Mouse (Mus musculus) macrophage (primary cell): ENCODE data around the gene Foxp1. TPM values are rescaled to one million over a fixed set of nuclear protein-coding genes. Genes with fewer than 3 reads are reported as not detected.

Source experiments
- H3K27ac ChIP-seq: fragments of 350-480 bp; formaldehyde crosslinking; 2 replicates; pipeline ENCODE4 v1.9.0; 2021
- H3K36me3 ChIP-seq: fragments of 350-480 bp; formaldehyde crosslinking; 2 replicates; pipeline ENCODE4 v1.9.0; 2021; ENCODE audit errors: inconsistent target
- H3K4me3 ChIP-seq: fragments of 350-480 bp; formaldehyde crosslinking; 2 replicates; pipeline ENCODE4 v1.9.0; 2021; ENCODE audit errors: inconsistent target
- H3K79me2 ChIP-seq: fragments of 350-480 bp; formaldehyde crosslinking; 2 replicates; pipeline ENCODE4 v1.9.0; 2021; ENCODE audit errors: inconsistent target
- WGBS: methylation state at CpG from one replicate; pipeline ENCODE4 v1.1.7; 2026; ENCODE audit warnings: inconsistent platforms; ENCODE audit not compliant: missing documents; 5-methylcytosine and 5-hydroxymethylcytosine counted together
- polyA plus RNA-seq: library from polyadenylated mRNA; stranded (reverse); fragments of 250-400 nt; gene quantifications from 3 replicates; pipeline ENCODE4 v1.2.4, GENCODE M21; 2018; ENCODE audit warnings: inconsistent platforms

The Foxp1 gene
- polyA plus RNA-seq, 1 experiment from 2014 or later, result 38.9 TPM

- no peak overlapping the region for H3K27ac ChIP-seq
- no peaks in the 10 kb centered on the region for H3K79me2 ChIP-seq
- 96% methylated on average over 7 of the region's 7 CpGs for WGBS
- H3K4me3 ChIP-seq, result no peak overlapping the region
- no peaks in the 10 kb centered on the region for H3K36me3 ChIP-seq
Measured at GRCm38 (mm10) chr6:99344966-99345365, 177.6 kb downstream of the Foxp1 start.

- Histone ChIP-seq H3K79me2 (no peaks in the 10 kb centered on the region), H3K4me3 (no peak overlapping the region), H3K36me3 (no peaks in the 10 kb centered on the region), H3K27ac (0 out of 2 replicates have a peak overlapping the region, but pooled peaks have one; percentile 12)
- WGBS, result 93% methylated on average over 3 of the region's 3 CpGs
Measured at GRCm38 (mm10) chr6:99344357-99344756, 178.2 kb downstream of the Foxp1 start.

GRCm38 (mm10) chr6:99343815-99344214 is 178.7 kb downstream of the Foxp1 start:
- no peaks in the 10 kb centered on the region for H3K79me2 ChIP-seq
- no peak overlapping the region for H3K4me3 ChIP-seq
- peak overlapping the region; percentile 27; the same call in 1 of the 2 replicates for H3K27ac ChIP-seq
- WGBS, result 29% methylated on average over 3 of the region's 3 CpGs
- H3K36me3 ChIP-seq, result no peaks in the 10 kb centered on the region

- Histone ChIP-seq H3K27ac (no peak overlapping the region), H3K36me3 (no peaks in the 10 kb centered on the region), H3K79me2 (no peaks in the 10 kb centered on the region), H3K4me3 (no peak overlapping the region)
- WGBS, result 74% methylated on average over 3 of the region's 3 CpGs
Measured at GRCm38 (mm10) chr6:99342416-99342815, 180.1 kb downstream of the Foxp1 start.

- WGBS, result 93% methylated on average over 4 of the region's 4 CpGs
Measured at GRCm38 (mm10) chr6:99340902-99341301, 181.6 kb downstream of the Foxp1 start.

GRCm38 (mm10) chr6:99339986-99340721 is 182.4 kb downstream of the Foxp1 start:
- Histone ChIP-seq H3K4me3 (no peak overlapping the region), H3K27ac (peak overlapping the region; percentile 48), H3K79me2 (no peaks in the 10 kb centered on the region), H3K36me3 (no peaks in the 10 kb centered on the region)
- WGBS, result 86% methylated on average over 10 of the region's 10 CpGs

More at GRCm38 (mm10) chr6:99340902-99341301, 181.6 kb downstream of the Foxp1 start:
- Histone ChIP-seq H3K4me3 (no peak overlapping the region), H3K36me3 (no peaks in the 10 kb centered on the region), H3K79me2 (no peaks in the 10 kb centered on the region), H3K27ac (no peak overlapping the region)

- WGBS, result 15% methylated on average over 5 of the region's 5 CpGs
Measured at GRCm38 (mm10) chr6:99339343-99339620, 183.2 kb downstream of the Foxp1 start.

GRCm38 (mm10) chr6:99338593-99339342 is 183.8 kb downstream of the Foxp1 start:
- Histone ChIP-seq H3K36me3 (no peaks in the 10 kb centered on the region), H3K79me2 (no peaks in the 10 kb centered on the region), H3K27ac (peak overlapping the region; percentile 48), H3K4me3 (no peak overlapping the region)
- 60% methylated on average over 9 of the region's 9 CpGs for WGBS

More at GRCm38 (mm10) chr6:99339343-99339620, 183.2 kb downstream of the Foxp1 start:
- H3K4me3 ChIP-seq, result no peak overlapping the region
- no peaks in the 10 kb centered on the region for H3K79me2 ChIP-seq
- no peaks in the 10 kb centered on the region for H3K36me3 ChIP-seq
- peak overlapping the region; percentile 48 for H3K27ac ChIP-seq

GRCm38 (mm10) chr6:99338174-99338573 is 184.3 kb downstream of the Foxp1 start:
- no peaks in the 10 kb centered on the region for H3K36me3 ChIP-seq
- 62% methylated on average over 3 of the region's 3 CpGs for WGBS
- peak overlapping the region; percentile 54 for H3K27ac ChIP-seq
- H3K4me3 ChIP-seq, result no peak overlapping the region
- H3K79me2 ChIP-seq, result no peaks in the 10 kb centered on the region

GRCm38 (mm10) chr6:99337575-99337974 is 184.9 kb downstream of the Foxp1 start:
- Histone ChIP-seq H3K79me2 (no peaks in the 10 kb centered on the region), H3K27ac (peak overlapping the region; percentile 54), H3K36me3 (no peaks in the 10 kb centered on the region), H3K4me3 (no peak overlapping the region)
- 14% methylated on average over 6 of the region's 6 CpGs for WGBS

- Histone ChIP-seq H3K36me3 (no peaks in the 10 kb centered on the region), H3K27ac (peak overlapping the region; percentile 19; the same call in 1 of the 2 replicates), H3K79me2 (no peaks in the 10 kb centered on the region), H3K4me3 (no peak overlapping the region)
- 43% methylated on average over 5 of the region's 5 CpGs for WGBS
Measured at GRCm38 (mm10) chr6:99336191-99336590, 186.3 kb downstream of the Foxp1 start.

- H3K27ac ChIP-seq, result peak overlapping the region; percentile 19; the same call in 1 of the 2 replicates
- no peak overlapping the region for H3K4me3 ChIP-seq
- no peaks in the 10 kb centered on the region for H3K79me2 ChIP-seq
- H3K36me3 ChIP-seq, result no peaks in the 10 kb centered on the region
- 38% methylated on average over 13 of the region's 13 CpGs for WGBS
Measured at GRCm38 (mm10) chr6:99335174-99335830, 187.2 kb downstream of the Foxp1 start.

- H3K36me3 ChIP-seq, result no peaks in the 10 kb centered on the region
- H3K4me3 ChIP-seq, result no peak overlapping the region
- no peaks in the 10 kb centered on the region for H3K79me2 ChIP-seq
- no peak overlapping the region for H3K27ac ChIP-seq
- 93% methylated on average over 3 of the region's 3 CpGs for WGBS
Measured at GRCm38 (mm10) chr6:99334255-99334654, 188.3 kb downstream of the Foxp1 start.

GRCm38 (mm10) chr6:99333127-99333526 is 189.4 kb downstream of the Foxp1 start:
- WGBS, result 94% methylated on average over 5 of the region's 5 CpGs
- H3K4me3 ChIP-seq, result no peak overlapping the region

GRCm38 (mm10) chr6:99330169-99330568 is 192.4 kb downstream of the Foxp1 start:
- H3K36me3 ChIP-seq, result no peaks in the 10 kb centered on the region
- H3K4me3 ChIP-seq, result no peak overlapping the region
- H3K79me2 ChIP-seq, result no peaks in the 10 kb centered on the region
- 96% methylated on average over 4 of the region's 4 CpGs for WGBS
- no peak overlapping the region for H3K27ac ChIP-seq

More at GRCm38 (mm10) chr6:99333127-99333526, 189.4 kb downstream of the Foxp1 start:
- no peaks in the 10 kb centered on the region for H3K79me2 ChIP-seq
- no peaks in the 10 kb centered on the region for H3K36me3 ChIP-seq
- no peak overlapping the region for H3K27ac ChIP-seq
